Comparison of ENCODE assay signal across 9 mouse cellular contexts in the genomic region with DNA sequence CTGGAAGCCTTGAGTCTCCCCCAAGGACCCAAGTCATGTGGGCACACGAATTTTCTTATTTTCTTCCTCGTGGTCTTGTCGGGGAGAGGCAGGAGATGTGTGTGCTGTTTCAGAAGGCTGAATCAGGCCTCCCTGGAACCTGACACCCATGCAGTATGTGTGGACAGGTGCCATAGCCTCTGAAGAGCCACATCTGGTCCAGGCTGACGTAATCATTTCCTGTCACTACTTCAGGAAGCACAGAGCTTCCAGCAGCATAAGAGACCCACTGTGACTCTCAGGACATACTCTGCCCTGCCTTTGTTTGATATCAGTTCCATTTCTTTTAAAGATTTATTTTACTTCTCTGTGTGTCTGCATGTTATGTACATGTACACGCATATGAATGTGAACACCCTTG.
DNase-seq lines count a peak whose midpoint lies in the region; ATAC-seq and TF ChIP-seq lines count a peak whose summit lies in the region.
"Had no signal": no experiment of that assay in that cellular context is flagged by ENCODE, and none has a peak within 500 bp of the region (broad histone marks: within the 10 kb centered on the region; RNA-seq: fewer than 3 reads in every experiment).

No protein-coding gene starts in this region.

- no peak for TF ChIP-seq CTCF in kidney, postnatal 0 days (IDR thresholded peaks at IDR 0.05; ENCODE audit: low read depth)

- H3K4me2 ChIP-seq in kidney, postnatal 0 days (ENCODE audit: low read length) = no peak overlapping the region
- H3K4me2 ChIP-seq in limb, embryonic 13.5 days (replicated peaks) = no peak overlapping the region
- no peak overlapping the region for H3K4me2 ChIP-seq in intestine, embryonic 15.5 days (replicated peaks)
- H3K4me2 ChIP-seq: embryonic facial prominence, embryonic 12.5 days had no signal

- no peak overlapping the region for H3K9ac ChIP-seq in kidney, postnatal 0 days (ENCODE audit: low read depth, low read length)
- no peak overlapping the region for H3K9ac ChIP-seq in limb, embryonic 13.5 days
- H3K9ac ChIP-seq in intestine, embryonic 15.5 days = no peak overlapping the region
- H3K9ac ChIP-seq: embryonic facial prominence, embryonic 12.5 days had no signal

- no peaks in the 10 kb centered on the region for H3K9me3 ChIP-seq in kidney, postnatal 0 days (replicated peaks; ENCODE audit: low read length)
- no peaks in the 10 kb centered on the region for H3K9me3 ChIP-seq in limb, embryonic 13.5 days
- no peaks in the 10 kb centered on the region for H3K9me3 ChIP-seq in intestine, embryonic 15.5 days
- H3K9me3 ChIP-seq: embryonic facial prominence, embryonic 12.5 days had no signal

- peak; percentile 61; the same call in 1 of the 2 replicates for ATAC-seq in kidney, postnatal 0 days (replicated peaks; ENCODE audit: low FRiP score, low read depth)
- ATAC-seq in limb, embryonic 13.5 days (ENCODE audit: low FRiP score, low read depth) = peak; percentile 66; the same call in 1 of the 2 replicates
- ATAC-seq in intestine, embryonic 15.5 days = no peak

- WGBS in kidney, postnatal 0 days = 28% methylated on average over 5 of the region's 5 CpGs
- 38% methylated on average over 5 of the region's 5 CpGs for WGBS in limb, embryonic 13.5 days
- 53% methylated on average over 5 of the region's 5 CpGs for WGBS in intestine, embryonic 15.5 days

- H3K27me3 ChIP-seq in kidney, postnatal 0 days (ENCODE audit: insufficient read depth, low read length) = no peaks in the 10 kb centered on the region
- H3K27me3 ChIP-seq in limb, embryonic 13.5 days = no peaks in the 10 kb centered on the region
- H3K27me3 ChIP-seq in intestine, embryonic 15.5 days (replicated peaks) = no peaks in the 10 kb centered on the region
- H3K27me3 ChIP-seq: embryonic facial prominence, embryonic 12.5 days had no signal

- H3K36me3 ChIP-seq in kidney, postnatal 0 days (ENCODE audit: insufficient read depth, low read length) = no peaks in the 10 kb centered on the region
- no peaks in the 10 kb centered on the region for H3K36me3 ChIP-seq in limb, embryonic 13.5 days
- no peaks in the 10 kb centered on the region for H3K36me3 ChIP-seq in intestine, embryonic 15.5 days
- H3K36me3 ChIP-seq: embryonic facial prominence, embryonic 12.5 days had no signal

- no peak overlapping the region for H3K27ac ChIP-seq in kidney, postnatal 0 days
- no peak overlapping the region for H3K27ac ChIP-seq in limb, embryonic 13.5 days
- no peak overlapping the region for H3K27ac ChIP-seq in intestine, embryonic 15.5 days
- H3K27ac ChIP-seq: embryonic facial prominence, embryonic 12.5 days had no signal

- DNase-seq in kidney, postnatal 0 days (ENCODE audit: low spot score) = peak; percentile 67
- no peak for DNase-seq in kidney, adult 18-20 months
- DNase-seq in embryo, embryonic 11 days = peak; percentile 66
- peak; percentile 41 for DNase-seq in thymus, postnatal 4 days
- DNase-seq in lung, adult 18-20 months = no peak
- DNase-seq: kidney, adult 8-10 months had no signal

- H3K4me3 ChIP-seq in kidney, postnatal 0 days (replicated peaks; ENCODE audit: low read depth, low read length) = no peak overlapping the region
- H3K4me3 ChIP-seq in limb, embryonic 13.5 days = no peak overlapping the region
- no peak overlapping the region for H3K4me3 ChIP-seq in intestine, embryonic 15.5 days (replicated peaks)
- H3K4me3 ChIP-seq: embryonic facial prominence, embryonic 12.5 days had no signal

- H3K4me1 ChIP-seq in kidney, postnatal 0 days (replicated peaks; ENCODE audit: insufficient read depth, low read length) = 0 out of 2 replicates have a peak, but pooled peaks cover 7% of the 10 kb centered on the region
- peaks cover 14% of the 10 kb centered on the region for H3K4me1 ChIP-seq in limb, embryonic 13.5 days
- peaks cover 2% of the 10 kb centered on the region; the same call in 1 of the 2 replicates for H3K4me1 ChIP-seq in intestine, embryonic 15.5 days (replicated peaks)

Comparison
In these comparisons a context has a peak if more than half of its experiments do, and no peak if none do; other contexts are left out.
1. DNase-seq: peak in kidney, postnatal 0 days (single experiment), embryo, embryonic 11 days (single experiment) and thymus, postnatal 4 days (single experiment); none in kidney, adult 18-20 months (single experiment) and lung, adult 18-20 months (0 of 2).